Mouse (Mus musculus): ENCODE data around the gene Lrrc29.

DNA sequence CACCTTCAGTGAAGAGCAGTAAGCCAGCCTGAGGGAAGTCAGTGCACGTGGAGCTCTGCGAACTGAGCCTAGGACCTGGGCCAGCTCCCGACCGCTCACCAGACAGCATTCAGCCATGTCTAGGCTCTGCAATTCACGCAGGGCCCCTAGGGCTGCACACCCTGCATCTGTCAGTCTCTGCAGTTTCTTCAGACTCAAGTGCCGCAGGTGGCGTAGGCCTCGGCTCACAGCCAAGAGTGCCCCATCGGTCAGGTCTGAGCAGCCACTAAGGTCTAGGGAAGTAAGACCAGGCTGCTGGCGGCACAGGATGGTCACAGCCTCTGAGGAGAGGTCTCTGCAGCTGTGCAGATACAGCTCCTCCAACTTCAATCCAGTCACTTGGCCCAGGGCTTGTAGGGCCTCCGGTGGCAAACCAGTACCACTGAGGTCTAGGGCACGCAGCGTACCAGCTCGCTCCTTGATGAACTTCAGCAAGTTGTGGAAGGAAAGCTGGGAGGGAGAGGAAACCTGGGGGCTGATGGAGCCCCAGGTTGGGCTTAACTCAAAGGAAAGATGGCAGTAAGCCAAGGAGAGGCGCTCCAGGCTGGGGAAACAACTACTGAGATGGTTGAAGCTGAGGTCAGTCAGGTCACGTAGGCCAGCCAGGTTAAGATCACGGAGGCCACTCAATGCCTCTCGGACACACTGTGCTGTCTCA lies 10.9 kb downstream of the Lrrc29 start:
- TF ChIP-seq POLR2A (IDR thresholded peaks at IDR 0.05; ENCODE audit: borderline replicate concordance, extremely low read depth, low read depth, low read length) (no peak), CTCF (IDR thresholded peaks at IDR 0.05; ENCODE audit: insufficient read depth, low read length) (no peak)
